ENCODE assay signal across 10 mouse cellular contexts in the genomic region with DNA sequence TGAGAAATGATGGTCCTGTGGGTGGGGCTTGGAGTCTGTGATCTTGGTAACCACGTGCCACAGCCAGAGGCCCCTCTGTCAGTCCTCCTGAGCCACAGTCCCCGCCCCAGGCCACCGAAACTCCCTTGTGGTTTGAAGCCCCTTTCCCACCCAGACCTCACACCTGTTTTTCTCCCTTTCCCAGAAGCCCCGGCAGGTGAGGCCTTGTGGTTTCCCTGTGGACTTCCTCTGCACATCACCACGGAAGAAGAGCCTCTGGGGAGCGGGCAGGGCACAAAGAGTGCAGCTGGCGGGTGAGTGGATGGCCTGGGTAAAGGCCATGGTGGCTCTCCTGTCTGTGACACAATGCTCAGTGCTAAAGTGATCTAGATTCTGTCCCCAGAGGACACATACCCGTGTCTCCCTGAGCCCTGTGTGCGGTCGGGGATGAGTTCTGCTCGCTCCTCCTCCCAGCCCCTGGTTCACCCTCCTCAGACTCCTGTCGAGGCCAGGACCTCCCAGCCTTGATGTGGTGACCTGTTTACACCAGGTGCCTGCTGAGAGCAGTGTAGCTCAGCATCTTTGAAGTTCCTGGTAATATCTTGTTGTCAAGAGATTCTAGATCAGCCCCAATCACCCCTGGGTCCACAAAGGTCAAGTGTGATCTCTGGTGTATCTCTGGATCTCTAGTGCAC. TPM values are rescaled to one million over a fixed set of nuclear protein-coding genes. Genes with fewer than 3 reads are reported as not detected.
A peak's percentile ranks its signal among the peaks of the same experiment; 100 is the strongest.
DNase-seq lines count a peak whose midpoint lies in the region; ATAC-seq and TF ChIP-seq lines count a peak whose summit lies in the region.
"Had no signal": no experiment of that assay in that cellular context is flagged by ENCODE, and none has a peak within 500 bp of the region (broad histone marks: within the 10 kb centered on the region; RNA-seq: fewer than 3 reads in every experiment).

No protein-coding gene starts in this region.

- H3K27ac ChIP-seq in heart, postnatal 0 days (ENCODE audit: low read depth): peak overlapping the region; percentile 22; the same call in 1 of the 2 replicates
- no peak overlapping the region for H3K27ac ChIP-seq in embryonic facial prominence, embryonic 10.5 days (replicated peaks)

- DNase-seq in heart, postnatal 0 days (ENCODE audit: low spot score): no peak
- no peak for DNase-seq in heart, adult 8-10 months (ENCODE audit: low spot score)
- no peak for DNase-seq in embryonic facial prominence, embryonic 10.5 days (ENCODE audit: low spot score)
- DNase-seq in lung, postnatal 25 days (ENCODE audit: low spot score): peak; percentile 49
- peak; percentile 57 to 78 for DNase-seq in spleen, postnatal 4 days (ENCODE audit: low spot score in 2 of 2)
- DNase-seq in urinary bladder, postnatal 36 days (ENCODE audit: low spot score in 2 of 2): no peak
- DNase-seq in adrenal gland, postnatal 10 days: no peak
- no peak for DNase-seq in kidney, adult 11 months
- DNase-seq: right cerebral cortex, postnatal 14 days had no signal

- H3K4me1 ChIP-seq in heart, postnatal 0 days (ENCODE audit: control insufficient read depth, insufficient read depth): peaks cover 14% of the 10 kb centered on the region
- H3K4me1 ChIP-seq in embryonic facial prominence, embryonic 10.5 days: peaks cover 47% of the 10 kb centered on the region

- TF ChIP-seq EP300 in heart, postnatal 0 days (IDR thresholded peaks at IDR 0.05; ENCODE audit: low read depth): no peak

- 61% methylated on average over 12 of the region's 12 CpGs for WGBS in heart, postnatal 0 days
- 65% methylated on average over 12 of the region's 12 CpGs for WGBS in embryonic facial prominence, embryonic 10.5 days

- H3K9me3 ChIP-seq in heart, postnatal 0 days (replicated peaks; ENCODE audit: control insufficient read depth, low read length): no peaks in the 10 kb centered on the region
- no peaks in the 10 kb centered on the region for H3K9me3 ChIP-seq in embryonic facial prominence, embryonic 10.5 days

- H3K36me3 ChIP-seq in heart, postnatal 0 days (replicated peaks; ENCODE audit: control insufficient read depth, insufficient read depth, low read length): no peaks in the 10 kb centered on the region
- H3K36me3 ChIP-seq in embryonic facial prominence, embryonic 10.5 days (replicated peaks): no peaks in the 10 kb centered on the region

- no peaks in the 10 kb centered on the region for H3K27me3 ChIP-seq in heart, postnatal 0 days (ENCODE audit: control insufficient read depth, insufficient read depth, low read length)
- H3K27me3 ChIP-seq in embryonic facial prominence, embryonic 10.5 days (replicated peaks; ENCODE audit: low read depth, poor library complexity, severe bottlenecking): peaks cover 22% of the 10 kb centered on the region
- H3K27me3 ChIP-seq: Patski had no signal

- no peak overlapping the region for H3K9ac ChIP-seq in heart, postnatal 0 days (replicated peaks; ENCODE audit: low read depth, low read length)

- TF ChIP-seq CTCF in heart, postnatal 0 days (IDR thresholded peaks at IDR 0.05; ENCODE audit: low read depth): no peak

- H3K4me3 ChIP-seq in heart, postnatal 0 days (ENCODE audit: low read depth, low read length): no peak overlapping the region
- H3K4me3 ChIP-seq in embryonic facial prominence, embryonic 10.5 days: peak overlapping the region; percentile 75

- peak overlapping the region; percentile 90; the same call in 1 of the 2 replicates for H3K4me2 ChIP-seq in heart, postnatal 0 days (ENCODE audit: low read depth, low read length)

- ATAC-seq in heart, postnatal 0 days (ENCODE audit: insufficient read depth, low read depth): no peak

RNA-seq across cellular contexts. Expression of gene Tha1, which starts 1.2 kb away (rescaled TPM):
- total RNA-seq in heart, postnatal 0 days (2014; rRNA removed; ENCODE audit: low replicate concordance): 7.4 and 7.8 TPM in 2 replicates
- 9.4 and 9.5 TPM in 2 replicates for polyA plus RNA-seq in heart, postnatal 0 days (2015; fragmentation: Nextera tagmentation; extraction: Ambion mirVana)
- 10 to 100 TPM in 3 of 4 experiments, 1 to 10 TPM in 1; 9.0 to 11.3 (median 10.3) TPM for total RNA-seq in heart, adult 8-10 months (2022)
- 2.5 and 3.1 TPM in 2 replicates for polyA plus RNA-seq in embryonic facial prominence, embryonic 10.5 days (2016; fragmentation: Nextera tagmentation; extraction: Ambion mirVana)
- total RNA-seq in adrenal gland, postnatal 10 days (2021): 10 to 100 TPM in 1 of 2 experiments, 1 to 10 TPM in 1; 9.5 to 17.3 TPM

RNA-seq across cellular contexts. Expression of gene Tmem235, which starts 11.5 kb away (rescaled TPM):
- not detected in 2 replicates for total RNA-seq in heart, postnatal 0 days (2014; rRNA removed; ENCODE audit: low replicate concordance)
- polyA plus RNA-seq in heart, postnatal 0 days (2015; fragmentation: Nextera tagmentation; extraction: Ambion mirVana): not detected in 2 replicates
- total RNA-seq in heart, adult 8-10 months (2022): not detected
- 0.10 TPM in 1 of 2 replicates, not detected in the other for polyA plus RNA-seq in embryonic facial prominence, embryonic 10.5 days (2016; fragmentation: Nextera tagmentation; extraction: Ambion mirVana)
- not detected for total RNA-seq in adrenal gland, postnatal 10 days (2021)

RNA-seq across cellular contexts. Expression of gene Birc5, which starts 23.0 kb away (rescaled TPM):
- total RNA-seq in heart, postnatal 0 days (2014; rRNA removed; ENCODE audit: low replicate concordance): 36.1 and 56.8 TPM in 2 replicates
- 83.6 and 85.0 TPM in 2 replicates for polyA plus RNA-seq in heart, postnatal 0 days (2015; fragmentation: Nextera tagmentation; extraction: Ambion mirVana)
- under 1 TPM; 0.25 to 0.87 (median 0.67) TPM for total RNA-seq in heart, adult 8-10 months (2022)
- polyA plus RNA-seq in embryonic facial prominence, embryonic 10.5 days (2016; fragmentation: Nextera tagmentation; extraction: Ambion mirVana): 405 and 416 TPM in 2 replicates
- 10 to 100 TPM; 23.3 to 28.0 TPM for total RNA-seq in adrenal gland, postnatal 10 days (2021)

RNA-seq across cellular contexts. Expression of gene Tk1, which starts 46.2 kb away (rescaled TPM):
- total RNA-seq in heart, postnatal 0 days (2014; rRNA removed; ENCODE audit: low replicate concordance): 103 and 117 TPM in 2 replicates
- 41.4 and 44.0 TPM in 2 replicates for polyA plus RNA-seq in heart, postnatal 0 days (2015; fragmentation: Nextera tagmentation; extraction: Ambion mirVana)
- total RNA-seq in heart, adult 8-10 months (2022): 1 to 10 TPM in 3 of 4 experiments, under 1 TPM in 1; 0.78 to 3.2 (median 2.3) TPM
- polyA plus RNA-seq in embryonic facial prominence, embryonic 10.5 days (2016; fragmentation: Nextera tagmentation; extraction: Ambion mirVana): 156 and 161 TPM in 2 replicates
- 10 to 100 TPM; 39.7 to 47.3 TPM for total RNA-seq in adrenal gland, postnatal 10 days (2021)

RNA-seq across cellular contexts. Expression of gene Afmid, which starts 46.3 kb away (rescaled TPM):
- 14.5 and 17.6 TPM in 2 replicates for total RNA-seq in heart, postnatal 0 days (2014; rRNA removed; ENCODE audit: low replicate concordance)
- polyA plus RNA-seq in heart, postnatal 0 days (2015; fragmentation: Nextera tagmentation; extraction: Ambion mirVana): 13.1 and 16.5 TPM in 2 replicates
- total RNA-seq in heart, adult 8-10 months (2022): 1 to 10 TPM; 2.3 to 6.0 (median 4.9) TPM
- polyA plus RNA-seq in embryonic facial prominence, embryonic 10.5 days (2016; fragmentation: Nextera tagmentation; extraction: Ambion mirVana): 3.5 and 4.8 TPM in 2 replicates
- 10 to 100 TPM; 14.1 to 17.7 TPM for total RNA-seq in adrenal gland, postnatal 10 days (2021)

Comparison
In these comparisons a context has a peak if more than half of its experiments do, and no peak if none do; other contexts are left out.
1. RNA of gene Birc5, which starts 23.0 kb away (total RNA-seq): 36.1 to 56.8 TPM in heart, postnatal 0 days and 23.3 to 28.0 TPM in adrenal gland, postnatal 10 days; 0.25 to 0.87 TPM in heart, adult 8-10 months; every median in the first group is over 10 times any median in the second.
2. DNase-seq: peak in lung, postnatal 25 days (single experiment) and spleen, postnatal 4 days (2 of 2); none in heart, postnatal 0 days (single experiment), heart, adult 8-10 months (single experiment), embryonic facial prominence, embryonic 10.5 days (single experiment), urinary bladder, postnatal 36 days (0 of 2), adrenal gland, postnatal 10 days (single experiment) and kidney, adult 11 months (single experiment).